Mouse (Mus musculus) lung, postnatal 0 days (tissue): ENCODE data around the gene Pax8.

Experiments used
- CTCF ChIP-seq: IDR thresholded peaks from 2 replicates; pipeline ENCODE4 v1.5.1; 2016; ENCODE audit warnings: antibody characterized with exemption, mild to moderate bottlenecking
- EP300 ChIP-seq: IDR thresholded peaks from 2 replicates; pipeline ENCODE4 v1.6.1; 2016; ENCODE audit warnings: antibody characterized with exemption, mild to moderate bottlenecking, control low read depth

GRCm38 (mm10) chr2:24456841-24457240 is 18.6 kb downstream of the Pax8 start:
- TF ChIP-seq CTCF: no peak
- TF ChIP-seq EP300: no peak
